Mouse (Mus musculus): ENCODE measurements around the gene Glul.

DNA sequence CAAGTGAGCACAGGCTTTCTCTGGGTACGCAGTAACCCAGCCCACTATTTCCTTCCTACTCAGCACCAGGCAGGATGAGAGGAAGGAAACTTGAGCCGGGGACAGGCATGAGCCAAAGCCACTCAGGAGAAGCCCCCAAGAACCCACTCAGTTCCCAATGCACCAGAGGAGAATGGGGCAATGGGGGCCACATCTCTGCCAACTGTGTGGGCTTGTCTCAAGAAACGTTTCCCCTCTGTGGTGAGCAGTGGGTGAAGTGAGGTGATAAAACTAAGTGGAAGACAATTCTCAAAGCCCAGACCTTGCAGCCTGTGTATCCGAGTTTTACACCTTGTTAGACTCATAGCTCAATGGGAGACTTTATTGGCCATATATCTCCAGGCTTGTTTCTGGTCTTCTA lies 8.3 kb upstream of the Glul start, which contains the start of gene Teddm1a:
- TF ChIP-seq CTCF (IDR thresholded peaks at IDR 0.05; ENCODE audit: insufficient read depth, low read depth, low read length) (no peak), POLR2A (IDR thresholded peaks at IDR 0.05; ENCODE audit: insufficient read depth, low read depth, low read length) (no peak)

All from olfactory bulb, adult 2 months (tissue).